Mouse (Mus musculus): Measurements from ENCODE around the gene Olfr1508.

- no peak for TF ChIP-seq CTCF (IDR thresholded peaks at IDR 0.05; ENCODE audit: control insufficient read depth, insufficient read depth, low read length)
- TF ChIP-seq POLR2A (IDR thresholded peaks at IDR 0.05; ENCODE audit: borderline replicate concordance, control insufficient read depth, low read depth, low read length) = no peak
Measured at GRCm38 (mm10) chr14:52461928-52462327, 5.4 kb downstream of the Olfr1508 start.
